Mouse (Mus musculus) neural tube, embryonic 10.5 days (tissue): ENCODE measurements around the gene Rpl3.

Experiments
- DNase-seq: peaks from one replicate; pipeline ENCODE4 v3.0.0-alpha.2; 2017; ENCODE audit warnings: low spot score; ENCODE audit errors: extremely low spot score

Gene Rpl3

DNA sequence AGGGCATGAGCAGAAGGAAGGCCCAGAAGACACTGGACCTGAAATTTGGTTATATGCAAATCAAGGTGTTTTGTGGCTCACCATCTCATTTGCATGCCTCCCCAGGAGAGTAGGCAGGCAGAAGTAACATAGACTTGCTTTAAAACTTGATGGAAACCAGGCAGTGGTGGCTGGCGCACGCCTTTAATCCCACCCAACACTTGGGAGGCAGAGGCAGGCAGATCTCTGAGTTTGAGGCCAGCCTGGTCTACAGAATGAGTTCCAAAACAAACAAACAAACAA, 53.6 kb downstream of the Rpl3 start:
- DNase-seq, result no peak

DNA sequence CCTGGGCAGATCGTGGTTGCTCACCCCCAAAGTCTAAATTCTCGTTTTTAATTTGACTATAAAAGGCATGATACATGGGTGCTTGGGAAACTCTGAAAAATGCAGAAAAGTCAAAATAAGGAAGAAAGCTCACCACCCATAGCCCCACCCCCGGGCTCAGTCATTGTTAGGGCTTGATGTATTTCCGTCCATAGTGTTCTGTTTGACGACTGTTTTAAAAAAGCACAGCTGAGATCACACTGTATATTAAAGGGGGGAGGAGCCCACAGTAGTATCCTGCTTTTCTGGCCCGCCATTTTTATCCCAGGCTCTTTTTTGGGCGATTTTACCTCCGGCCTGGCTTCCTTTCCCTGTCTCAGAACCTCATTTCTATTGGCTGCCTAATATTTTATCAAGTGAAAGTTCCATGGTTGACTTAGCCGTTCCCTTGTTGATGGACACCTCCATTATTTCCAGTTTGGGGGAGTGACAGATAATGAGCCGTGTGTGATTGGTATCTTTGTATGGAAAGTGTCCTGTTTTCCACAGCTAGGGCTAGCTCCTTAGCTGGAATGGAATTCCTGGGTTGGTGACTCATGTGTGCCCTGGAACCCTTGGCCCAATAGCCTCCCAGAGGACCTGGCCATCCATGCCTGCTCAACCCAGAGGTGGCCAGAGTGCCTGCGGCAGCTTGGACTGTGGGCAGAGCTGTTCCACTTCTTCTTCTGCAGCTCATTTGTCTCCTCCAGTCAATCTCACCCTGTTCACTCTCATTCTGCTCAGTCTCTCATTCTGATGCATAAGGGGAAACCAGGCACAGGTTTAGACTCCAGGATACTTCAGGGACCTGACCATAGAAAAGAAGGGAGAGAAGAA, 54.2 kb downstream of the Rpl3 start:
- no peak for DNase-seq

DNA sequence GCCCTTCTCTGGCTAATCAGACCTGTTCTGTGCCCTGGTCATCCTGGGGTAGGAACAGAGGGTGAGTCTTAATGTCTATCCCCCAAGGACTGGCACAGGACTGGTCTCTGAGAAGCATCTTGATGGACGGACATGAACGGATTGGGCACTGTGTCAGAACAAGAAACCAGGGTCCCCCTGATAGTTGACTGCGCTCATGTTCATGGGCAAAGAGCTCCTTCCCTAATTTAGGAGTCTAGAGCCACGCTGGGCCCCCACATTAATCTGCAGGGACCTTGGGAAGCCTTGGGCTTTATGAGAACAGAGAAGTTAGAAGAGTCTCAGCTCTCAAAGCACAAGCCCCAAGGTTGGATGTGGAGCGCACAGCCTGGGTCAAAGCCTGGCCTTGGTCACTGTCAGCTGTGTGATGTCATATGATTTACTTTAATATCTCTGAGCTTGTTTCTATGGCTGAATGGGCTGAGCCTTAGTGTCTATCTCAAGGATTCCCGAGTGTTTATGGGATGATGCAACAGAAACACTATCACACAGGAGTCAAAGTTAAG, 56.3 kb downstream of the Rpl3 start:
- DNase-seq, result no peak

DNA sequence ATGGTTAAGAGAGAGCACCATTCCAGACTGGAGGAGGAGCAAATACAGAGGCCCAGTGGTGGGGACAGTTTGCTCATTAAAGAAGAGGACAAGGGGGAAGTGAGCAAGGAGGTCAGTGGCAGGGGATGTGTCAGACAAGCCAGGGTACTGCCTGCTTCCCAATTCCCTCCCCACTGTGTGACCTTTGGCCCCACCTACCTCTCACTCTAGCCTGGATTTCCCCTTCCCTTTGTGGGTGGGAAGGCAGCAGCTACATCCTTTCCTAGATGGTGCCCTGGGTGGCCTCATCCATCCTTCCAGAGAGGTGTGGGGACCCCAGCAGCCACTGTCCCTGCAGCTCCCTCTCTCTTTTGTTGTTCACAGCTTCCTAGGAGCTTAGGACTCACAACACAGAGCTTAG, 56.8 kb downstream of the Rpl3 start:
- no peak for DNase-seq

DNA sequence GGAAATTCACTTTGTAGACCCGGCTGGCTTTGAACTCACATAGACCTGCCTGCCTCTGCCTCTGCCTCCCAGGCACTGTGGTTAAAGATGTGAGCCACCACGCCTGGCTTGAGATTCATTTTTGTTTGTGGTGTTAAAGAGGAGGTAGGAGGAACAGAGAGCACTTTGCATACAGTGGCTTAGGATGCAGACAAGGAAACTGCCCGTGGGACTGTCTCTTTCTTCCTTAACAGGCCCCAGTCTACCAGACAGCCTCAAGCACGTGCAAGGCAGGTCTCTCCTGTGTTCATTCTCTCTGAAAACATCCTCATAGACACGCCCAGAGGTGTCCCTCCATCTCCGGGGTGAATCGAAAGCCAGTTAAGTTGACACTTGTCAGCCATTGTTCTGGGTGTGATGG, 57.3 kb downstream of the Rpl3 start:
- DNase-seq, result no peak

DNA sequence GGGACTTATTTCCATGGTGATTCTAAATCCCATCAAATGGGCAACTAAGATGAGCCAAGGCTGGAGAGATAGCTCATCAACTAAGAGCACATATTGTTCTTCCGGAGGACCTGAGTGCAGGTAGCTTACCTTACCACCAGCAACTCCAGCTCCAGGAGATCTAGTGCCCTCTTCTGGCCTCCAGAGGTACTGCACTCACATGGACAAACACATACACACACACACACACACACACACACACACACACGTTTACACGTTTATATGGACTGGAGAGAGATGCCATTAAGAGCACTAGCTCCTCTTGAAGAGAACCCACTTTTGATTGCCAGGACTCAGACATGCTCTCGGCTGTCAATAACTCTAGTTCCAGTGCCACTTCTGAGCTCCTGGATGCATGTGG, 60.5 kb downstream of the Rpl3 start:
- no peak for DNase-seq

DNA sequence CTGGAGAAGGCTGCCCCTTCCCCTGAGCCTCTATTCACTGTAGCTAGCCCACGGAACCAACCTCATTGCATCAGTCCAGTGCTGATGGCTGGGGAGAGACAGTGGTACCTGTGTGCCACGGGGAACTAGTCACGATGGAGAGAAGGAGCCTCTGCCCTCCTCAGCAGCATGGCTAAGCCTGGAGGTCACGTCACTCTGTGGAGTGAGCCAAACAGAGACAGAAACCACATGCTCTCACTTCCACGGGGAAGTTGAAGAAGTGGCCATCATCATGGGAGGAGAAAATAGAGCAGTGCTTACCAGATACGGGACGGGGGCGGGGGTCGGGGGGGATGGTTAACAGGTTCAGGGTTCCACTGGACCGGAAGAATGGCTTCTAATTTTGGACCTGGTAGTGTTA, 61.3 kb downstream of the Rpl3 start:
- no peak for DNase-seq

DNA sequence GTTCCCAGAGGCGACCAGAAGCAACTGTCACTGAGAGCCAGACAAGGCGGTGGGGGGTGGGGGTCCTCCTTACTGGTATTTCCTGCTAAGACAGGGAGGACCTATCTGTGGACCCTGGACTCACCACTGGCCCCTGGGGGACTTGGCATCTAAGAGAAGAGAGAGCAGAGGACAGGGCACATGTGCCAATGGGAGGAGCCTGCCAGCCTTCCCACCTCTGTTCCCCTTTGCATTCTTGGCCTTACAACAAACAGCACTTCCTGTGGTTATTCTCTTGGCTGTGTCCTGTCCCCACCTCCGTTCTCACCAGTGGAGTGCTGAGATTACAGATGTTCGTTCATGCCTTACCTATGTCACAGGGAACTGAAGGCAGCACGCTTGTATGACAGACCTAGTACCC, 62.8 kb downstream of the Rpl3 start:
- no peak for DNase-seq
